Mouse (Mus musculus): ENCODE measurements at regions not wholly inside any gene's neighbourhood (a gene's known extent, or its start where the extent isn't known, plus 50 kb on each side); places are given as distances from the start of the nearest gene placed in this dataset.

GRCm38 (mm10) chr4:154782291-154782690 is 55.0 kb upstream of the Ttc34 start:
- TF ChIP-seq GATA1 (IDR thresholded peaks at IDR 0.05; ENCODE audit: borderline replicate concordance, low read length) = no peak
- TF ChIP-seq FLI1 (IDR thresholded peaks at IDR 0.05; ENCODE audit: low read length) = no peak
